Mouse (Mus musculus) bone marrow, adult 2 months (tissue): ENCODE data around the gene Fcrla.

ENCODE experiments used
- CTCF ChIP-seq: fragments of 200-500 bp; IDR thresholded peaks from 2 replicates; pipeline ENCODE4 v1.5.1; 2011; ENCODE audit warnings: low read length, control low read depth; ENCODE audit not compliant: control insufficient read depth, insufficient read depth
- POLR2A ChIP-seq: fragments of 200-500 bp; IDR thresholded peaks from 2 replicates; pipeline ENCODE4 v1.6.1; 2011; ENCODE audit warnings: low read depth, mild to moderate bottlenecking, control low read depth, low read length, borderline replicate concordance; ENCODE audit not compliant: control insufficient read depth

DNA sequence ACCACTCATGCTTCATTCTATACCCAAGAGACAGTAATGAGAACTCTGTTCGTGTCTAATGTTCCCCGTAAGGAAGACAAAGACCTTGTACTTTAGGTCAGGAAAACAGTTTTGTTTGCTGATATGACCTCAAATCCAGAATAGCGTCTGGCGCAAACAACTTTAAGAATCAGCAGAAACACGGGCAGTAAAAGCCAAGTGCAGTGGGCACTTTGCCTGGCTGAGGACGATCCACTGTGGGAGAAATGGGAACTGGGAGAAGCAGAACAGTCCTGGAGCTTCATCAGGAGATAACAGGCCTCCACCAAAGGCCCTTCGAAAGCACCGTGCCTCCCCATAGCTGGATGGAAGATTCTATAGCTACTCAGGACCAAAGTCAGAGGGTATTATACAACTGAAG lies 46.8 kb upstream of the Fcrla start:
- no peak for TF ChIP-seq CTCF
- no peak for TF ChIP-seq POLR2A
